Mouse (Mus musculus): ENCODE data around the gene Pfn1.

GRCm38 (mm10) chr11:70658521-70658920 is 4.1 kb upstream of the Pfn1 start:
- no peak for TF ChIP-seq CTCF (IDR thresholded peaks at IDR 0.05; ENCODE audit: low read depth)
- no peak for TF ChIP-seq EP300 (IDR thresholded peaks at IDR 0.05; ENCODE audit: low read depth)

All from heart, postnatal 0 days (tissue).